Mouse (Mus musculus) lung, postnatal 0 days (tissue): ENCODE measurements at regions not wholly inside any gene's neighbourhood (a gene's known extent, or its start where the extent isn't known, plus 50 kb on each side); places are given as distances from the start of the nearest gene placed in this dataset.
A peak's percentile ranks its signal among the peaks of the same experiment; 100 is the strongest.

Experiments
- ATAC-seq: fragments of 200-750 bp; cut with Nextera tagmentation; 2 replicates; pipeline ENCODE4 v1.8.0; 2017; ENCODE audit warnings: moderate library complexity
- DNase-seq: peaks from one replicate; pipeline ENCODE4 v3.0.0-alpha.2; 2016; ENCODE audit warnings: low spot score
- H3K27ac ChIP-seq: fragments of 300-500 bp; sonication (generic); 2 replicates; pipeline ENCODE4 v1.5.1; 2014; ENCODE audit warnings: antibody characterized with exemption, mild to moderate bottlenecking, low read length, mixed read lengths
- H3K27me3 ChIP-seq: fragments of 300-500 bp; sonication (generic); replicated peaks from 2 replicates; pipeline ENCODE4 v1.6.1; 2014; ENCODE audit warnings: low read length, mixed read lengths; ENCODE audit not compliant: insufficient read depth
- H3K36me3 ChIP-seq: fragments of 300-500 bp; sonication (generic); 2 replicates; pipeline ENCODE4 v1.6.1; 2014; ENCODE audit warnings: low read length, mixed read lengths; ENCODE audit not compliant: insufficient read depth
- H3K4me1 ChIP-seq: fragments of 300-500 bp; sonication (generic); 2 replicates; pipeline ENCODE4 v1.6.1; 2014; ENCODE audit warnings: antibody characterized with exemption, low read depth, low read length, mixed read lengths; ENCODE audit not compliant: insufficient read depth
- H3K4me2 ChIP-seq: fragments of 300-500 bp; sonication (generic); replicated peaks from 2 replicates; pipeline ENCODE4 v1.6.1; 2014; ENCODE audit warnings: low read depth, mild to moderate bottlenecking, low read length, moderate library complexity, mixed read lengths
- H3K4me3 ChIP-seq: fragments of 300-500 bp; sonication (generic); 2 replicates; pipeline ENCODE4 v1.5.1; 2014; ENCODE audit warnings: low read depth, low read length
- H3K9ac ChIP-seq: fragments of 300-500 bp; sonication (generic); replicated peaks from 2 replicates; pipeline ENCODE4 v1.6.1; 2014; ENCODE audit warnings: low read depth, mild to moderate bottlenecking
- H3K9me3 ChIP-seq: fragments of 300-500 bp; sonication (generic); 2 replicates; pipeline ENCODE4 v1.6.1; 2016; ENCODE audit warnings: low read length, mixed read lengths
- CTCF ChIP-seq: IDR thresholded peaks from 2 replicates; pipeline ENCODE4 v1.5.1; 2016; ENCODE audit warnings: antibody characterized with exemption, mild to moderate bottlenecking
- EP300 ChIP-seq: IDR thresholded peaks from 2 replicates; pipeline ENCODE4 v1.6.1; 2016; ENCODE audit warnings: antibody characterized with exemption, mild to moderate bottlenecking, control low read depth
- WGBS: fragments of 180-500 bp; shearing (Covaris S2); extraction: QIAGEN DNeasy Blood & Tissue Kit; methylation state at CpG from one replicate; pipeline ENCODE4 v1.1.7; 2014; 5-methylcytosine and 5-hydroxymethylcytosine counted together

DNA sequence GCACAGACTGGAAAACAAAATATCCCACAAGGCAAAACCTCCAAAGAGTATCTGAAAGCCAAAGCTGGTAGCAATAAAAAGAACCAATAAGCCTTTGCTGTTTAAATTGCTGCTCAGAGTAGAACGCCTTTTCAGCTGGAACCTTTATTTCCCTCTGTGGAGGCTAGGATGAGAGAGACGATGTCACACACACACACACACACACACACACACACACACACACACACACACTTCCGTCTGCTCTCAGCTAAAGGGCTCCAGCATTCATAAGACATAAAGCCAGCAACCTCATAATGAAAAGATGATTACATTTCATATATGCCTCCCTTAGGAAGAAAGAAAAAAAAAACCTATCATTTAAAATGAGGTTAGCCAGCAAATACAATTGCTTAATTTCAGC lies 510.5 kb downstream of the Fat4 start:
- no peak overlapping the region for H3K4me3 ChIP-seq
- no peak overlapping the region for H3K9ac ChIP-seq
- no peak for DNase-seq
- no peak for ATAC-seq
- WGBS = 64% methylated on average over 3 of the region's 3 CpGs
- TF ChIP-seq EP300 (no peak), CTCF (no peak)
- H3K27ac ChIP-seq = no peak overlapping the region
- H3K9me3 ChIP-seq = no peaks in the 10 kb centered on the region
- no peaks in the 10 kb centered on the region for H3K36me3 ChIP-seq
- no peaks in the 10 kb centered on the region for H3K4me1 ChIP-seq
- no peak overlapping the region for H3K4me2 ChIP-seq
- H3K27me3 ChIP-seq = no peaks in the 10 kb centered on the region

- Histone ChIP-seq H3K27ac (no peak overlapping the region), H3K9me3 (no peaks in the 10 kb centered on the region), H3K27me3 (no peaks in the 10 kb centered on the region), H3K9ac (no peak overlapping the region), H3K36me3 (no peaks in the 10 kb centered on the region), H3K4me2 (no peak overlapping the region), H3K4me1 (no peaks in the 10 kb centered on the region), H3K4me3 (no peak overlapping the region)
- 94% methylated on average over 2 of the region's 2 CpGs for WGBS
- DNase-seq (no peak), ATAC-seq (no peak)
- TF ChIP-seq CTCF = no peak
- no peak for TF ChIP-seq EP300
Observed at GRCm38 (mm10) chr3:39397677-39398076, 510.9 kb downstream of the Fat4 start.

GRCm38 (mm10) chr3:39424778-39425642 lies 538.3 kb downstream of the Fat4 start:
- Histone ChIP-seq H3K27me3 (no peaks in the 10 kb centered on the region), H3K9me3 (no peaks in the 10 kb centered on the region), H3K4me3 (no peak overlapping the region), H3K27ac (no peak overlapping the region), H3K9ac (no peak overlapping the region), H3K4me2 (no peak overlapping the region), H3K36me3 (no peaks in the 10 kb centered on the region), H3K4me1 (no peaks in the 10 kb centered on the region)
- ATAC-seq (no peak), DNase-seq (no peak)
- TF ChIP-seq CTCF (no peak), EP300 (no peak)
- WGBS = 72% methylated on average over 5 of the region's 5 CpGs

GRCm38 (mm10) chr3:39425643-39426016 lies 538.9 kb downstream of the Fat4 start:
- Histone ChIP-seq H3K4me3 (no peak overlapping the region), H3K27me3 (no peaks in the 10 kb centered on the region), H3K27ac (no peak overlapping the region), H3K9ac (no peak overlapping the region), H3K36me3 (no peaks in the 10 kb centered on the region), H3K4me2 (no peak overlapping the region), H3K4me1 (no peaks in the 10 kb centered on the region), H3K9me3 (no peaks in the 10 kb centered on the region)
- DNase-seq = no peak
- 64% methylated on average over 2 of the region's 2 CpGs for WGBS
- TF ChIP-seq EP300 (no peak), CTCF (no peak)
- ATAC-seq = no peak

GRCm38 (mm10) chr3:39443328-39443727 lies 556.6 kb downstream of the Fat4 start:
- Histone ChIP-seq H3K27ac (no peak overlapping the region), H3K9me3 (no peaks in the 10 kb centered on the region), H3K27me3 (no peaks in the 10 kb centered on the region), H3K9ac (no peak overlapping the region), H3K4me1 (no peaks in the 10 kb centered on the region), H3K4me2 (no peak overlapping the region), H3K4me3 (no peak overlapping the region), H3K36me3 (no peaks in the 10 kb centered on the region)
- ATAC-seq (0 out of 2 replicates have a peak, but pooled peaks have one; percentile 38), DNase-seq (no peak)
- no peak for TF ChIP-seq CTCF
- TF ChIP-seq EP300 = no peak
- 65% methylated on average over 10 of the region's 10 CpGs for WGBS

DNA sequence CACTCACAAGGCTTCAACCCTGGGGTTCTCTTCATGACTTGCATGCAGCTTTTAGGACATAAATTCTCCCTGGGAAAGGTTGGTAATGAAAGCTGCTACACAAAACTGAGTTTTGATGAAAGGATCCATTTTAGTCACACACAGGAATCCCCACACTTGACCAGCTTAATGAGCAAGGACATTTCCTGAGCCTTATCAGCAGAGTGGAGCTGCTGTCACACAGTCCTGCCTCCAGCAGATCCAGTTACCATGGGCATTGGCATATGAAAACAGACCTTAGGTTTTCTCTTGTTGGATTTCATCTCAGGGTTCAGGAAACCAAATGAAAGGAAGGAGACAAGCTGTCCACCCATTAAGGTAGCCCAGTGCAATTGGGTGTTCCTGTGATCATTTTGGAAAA lies 568.9 kb downstream of the Fat4 start:
- ATAC-seq = no peak

More for the DNA sequence above, 568.9 kb downstream of the Fat4 start:
- Histone ChIP-seq H3K4me2 (no peak overlapping the region), H3K36me3 (no peaks in the 10 kb centered on the region), H3K27me3 (no peaks in the 10 kb centered on the region), H3K4me1 (no peaks in the 10 kb centered on the region), H3K27ac (no peak overlapping the region), H3K9me3 (no peaks in the 10 kb centered on the region), H3K4me3 (no peak overlapping the region), H3K9ac (no peak overlapping the region)
- no peak for DNase-seq
- TF ChIP-seq CTCF = no peak
- TF ChIP-seq EP300 = no peak
